Mouse (Mus musculus): Measurements from ENCODE around the gene Rasa2.
"Not testable (repeated sequence)": the region's sequence is repeated elsewhere in the genome, so short reads cannot be mapped to it uniquely, and the experiment has no call there.

Gene Rasa2

GRCm38 (mm10) chr9:96583496-96583895, 47.9 kb downstream of the Rasa2 start:
- no peak for DNase-seq (ENCODE audit: low spot score)

GRCm38 (mm10) chr9:96583076-96583475, 48.3 kb downstream of the Rasa2 start:
- DNase-seq (ENCODE audit: low spot score) = no peak

- DNase-seq (ENCODE audit: low spot score) = no peak
Observed at GRCm38 (mm10) chr9:96578190-96578589, 53.2 kb downstream of the Rasa2 start.

GRCm38 (mm10) chr9:96577674-96578073, 53.7 kb downstream of the Rasa2 start:
- DNase-seq (ENCODE audit: low spot score) = no peak

GRCm38 (mm10) chr9:96573252-96573651, 58.2 kb downstream of the Rasa2 start:
- DNase-seq (ENCODE audit: low spot score) = peak; percentile 26

- DNase-seq (ENCODE audit: low spot score) = no peak
Observed at GRCm38 (mm10) chr9:96572754-96573153, 58.7 kb downstream of the Rasa2 start.

GRCm38 (mm10) chr9:96566470-96566996, 64.9 kb downstream of the Rasa2 start:
- no peak for DNase-seq (ENCODE audit: low spot score)

- DNase-seq (ENCODE audit: low spot score) = no peak
Observed at GRCm38 (mm10) chr9:96563501-96563900, 67.9 kb downstream of the Rasa2 start.

GRCm38 (mm10) chr9:96559148-96559547, 72.3 kb downstream of the Rasa2 start:
- DNase-seq (ENCODE audit: low spot score) = no peak

GRCm38 (mm10) chr9:96558594-96558993, 72.8 kb downstream of the Rasa2 start:
- no peak for DNase-seq (ENCODE audit: low spot score)

- DNase-seq (ENCODE audit: low spot score) = no peak
Observed at GRCm38 (mm10) chr9:96554095-96554494, 77.3 kb downstream of the Rasa2 start.

GRCm38 (mm10) chr9:96545410-96545809, 86.0 kb downstream of the Rasa2 start:
- DNase-seq (ENCODE audit: low spot score) = no peak

- peak; percentile 73 for DNase-seq (ENCODE audit: low spot score)
Observed at GRCm38 (mm10) chr9:96543643-96544640, 87.5 kb downstream of the Rasa2 start.

GRCm38 (mm10) chr9:96538916-96539315, 92.5 kb downstream of the Rasa2 start:
- DNase-seq (ENCODE audit: low spot score) = no peak

- DNase-seq (ENCODE audit: low spot score) = no peak
Observed at GRCm38 (mm10) chr9:96537615-96537919, 93.8 kb downstream of the Rasa2 start.

- peak; percentile 34 for DNase-seq (ENCODE audit: low spot score)
Observed at GRCm38 (mm10) chr9:96536895-96537614, 94.4 kb downstream of the Rasa2 start.

GRCm38 (mm10) chr9:96536093-96536492, 95.3 kb downstream of the Rasa2 start:
- DNase-seq (ENCODE audit: low spot score) = not testable (repeated sequence)

- DNase-seq (ENCODE audit: low spot score) = no peak
Observed at GRCm38 (mm10) chr9:96535431-96535830, 96.0 kb downstream of the Rasa2 start.

- DNase-seq (ENCODE audit: low spot score) = no peak
Observed at GRCm38 (mm10) chr9:96534256-96534655, 97.2 kb downstream of the Rasa2 start.

GRCm38 (mm10) chr9:96533476-96533875, 97.9 kb downstream of the Rasa2 start:
- DNase-seq (ENCODE audit: low spot score) = no peak

GRCm38 (mm10) chr9:96532531-96532930, 98.9 kb downstream of the Rasa2 start:
- no peak for DNase-seq (ENCODE audit: low spot score)

GRCm38 (mm10) chr9:96530674-96531081, 100.7 kb downstream of the Rasa2 start:
- DNase-seq (ENCODE audit: low spot score) = no peak

All from c-Kit-positive CD71-positive TER-119-positive erythroid progenitor cells, embryonic 14.5 days (primary cell).